In the genomic region with DNA sequence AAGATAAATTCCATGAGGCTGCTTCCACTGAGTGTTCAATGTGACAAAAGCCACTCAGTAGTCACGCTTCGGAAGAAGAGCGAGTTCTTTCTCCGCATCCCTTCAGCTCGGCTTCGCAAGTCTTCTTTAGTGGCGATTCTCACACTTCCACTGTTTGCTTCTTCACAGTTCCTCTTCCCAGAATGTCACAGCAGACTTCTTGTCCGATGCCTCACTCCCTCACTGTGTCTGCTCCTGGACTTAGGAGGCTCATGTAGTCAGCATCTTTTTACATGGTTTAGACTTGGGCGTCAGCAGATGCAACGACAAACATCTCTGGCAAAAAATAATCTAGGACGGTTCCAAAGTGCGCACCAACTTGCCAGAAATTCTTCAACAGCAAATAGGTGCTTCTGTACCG, we compare ENCODE assay signal across 25 mouse cellular contexts.
"Had no signal": no experiment of that assay in that cellular context is flagged by ENCODE, and none has a peak within 500 bp of the region (broad histone marks: within the 10 kb centered on the region; RNA-seq: fewer than 3 reads in every experiment).

No protein-coding gene starts in this region.

- H3K27me3 ChIP-seq: heart, embryonic 13.5 days; heart, embryonic 15.5 days; hindbrain, embryonic 13.5 days; hindbrain, embryonic 15.5 days; kidney, embryonic 15.5 days; limb, embryonic 13.5 days; limb, embryonic 15.5 days; liver, embryonic 12.5 days had no signal

- H3K4me3 ChIP-seq: heart, embryonic 13.5 days; heart, embryonic 15.5 days; hindbrain, embryonic 13.5 days; hindbrain, embryonic 15.5 days; kidney, embryonic 15.5 days; left cerebral cortex, adult 2 months; limb, embryonic 13.5 days; limb, embryonic 15.5 days; liver, embryonic 12.5 days had no signal

- DNase-seq: gastrocnemius, postnatal 14 days; gastrocnemius, postnatal 36 days; heart, adult 18-20 months; heart, postnatal 14 days; heart, postnatal 36 days; kidney, adult 11 months; kidney, adult 2 months; kidney, adult 9 months; kidney, postnatal 14 days; kidney, postnatal 36 days; left cerebral cortex, postnatal 4 days had no signal

- H3K27ac ChIP-seq: heart, embryonic 13.5 days; heart, embryonic 15.5 days; hindbrain, embryonic 13.5 days; hindbrain, embryonic 15.5 days; hindbrain, postnatal 0 days; kidney, embryonic 15.5 days; kidney, postnatal 0 days; left cerebral cortex, adult 2 months; limb, embryonic 13.5 days; limb, embryonic 15.5 days; liver, embryonic 12.5 days; liver, embryonic 14.5 days had no signal

- ATAC-seq: hindbrain, postnatal 0 days; intestine, embryonic 16.5 days; liver, embryonic 12.5 days had no signal

- H3K4me1 ChIP-seq: heart, embryonic 15.5 days; hindbrain, embryonic 13.5 days; hindbrain, embryonic 15.5 days; kidney, embryonic 15.5 days; limb, embryonic 15.5 days; liver, embryonic 12.5 days had no signal

- H3K9me3 ChIP-seq: heart, embryonic 13.5 days; heart, embryonic 15.5 days; hindbrain, embryonic 13.5 days; hindbrain, embryonic 15.5 days; kidney, embryonic 15.5 days; limb, embryonic 13.5 days; limb, embryonic 15.5 days; liver, embryonic 12.5 days had no signal

- H3K9ac ChIP-seq: heart, embryonic 13.5 days; heart, embryonic 15.5 days; hindbrain, embryonic 13.5 days; hindbrain, embryonic 15.5 days; kidney, embryonic 15.5 days; limb, embryonic 13.5 days; limb, embryonic 15.5 days; liver, embryonic 12.5 days; liver, embryonic 14.5 days had no signal

- H3K36me3 ChIP-seq: heart, embryonic 15.5 days; hindbrain, embryonic 13.5 days had no signal

- H3K4me2 ChIP-seq: heart, embryonic 11.5 days; heart, embryonic 13.5 days; heart, embryonic 15.5 days; hindbrain, embryonic 13.5 days; hindbrain, embryonic 15.5 days; kidney, embryonic 15.5 days; limb, embryonic 13.5 days; limb, embryonic 15.5 days; liver, embryonic 12.5 days had no signal
